Mouse (Mus musculus): Measurements from ENCODE around the gene Dennd2a.
"Not testable (repeated sequence)": the region's sequence is repeated elsewhere in the genome, so short reads cannot be mapped to it uniquely, and the experiment has no call there.

The Dennd2a gene

GRCm38 (mm10) chr6:39419851-39420721 is 137.6 kb downstream of the Dennd2a start, which contains the start of gene Mkrn1:
Gene Mkrn1, minus strand, starts transcription at chr6:39420462.
- peak; percentile 75 to 85 for DNase-seq (ENCODE audit: low spot score in 2 of 2)

- peak in 1 of 2 experiments; percentile 44 for DNase-seq (ENCODE audit: low spot score in 2 of 2)
Observed at GRCm38 (mm10) chr6:39419386-39419850, 138.2 kb downstream of the Dennd2a start.

- DNase-seq (ENCODE audit: low spot score in 2 of 2) = not testable (repeated sequence)
Observed at GRCm38 (mm10) chr6:39416654-39417053, 141.0 kb downstream of the Dennd2a start.

GRCm38 (mm10) chr6:39415762-39416161 is 141.9 kb downstream of the Dennd2a start:
- peak; percentile 66 to 71 for DNase-seq (ENCODE audit: low spot score in 2 of 2)

- no peak for DNase-seq (ENCODE audit: low spot score in 2 of 2)
Observed at GRCm38 (mm10) chr6:39414106-39414505, 143.6 kb downstream of the Dennd2a start.

Data from frontal cortex, postnatal 36 days (tissue).